Mouse (Mus musculus) stomach, embryonic 14.5 days (tissue): ENCODE data around the gene 1700007K13Rik. TPM values are rescaled to one million over a fixed set of nuclear protein-coding genes. Genes with fewer than 3 reads are reported as not detected.
"Not testable (repeated sequence)": the region's sequence is repeated elsewhere in the genome, so short reads cannot be mapped to it uniquely, and the experiment has no call there.

Experiments used
- ATAC-seq: fragments of 200-750 bp; cut with Nextera tagmentation; 2 replicates; pipeline ENCODE4 v1.8.0; 2017; ENCODE audit warnings: low read depth, moderate TSS enrichment; ENCODE audit not compliant: insufficient number of reproducible peaks, insufficient read depth, low FRiP score
- H3K27ac ChIP-seq: fragments of 300-500 bp; sonication (generic); 2 replicates; pipeline ENCODE4 v1.5.1; 2014; ENCODE audit warnings: mild to moderate bottlenecking, low read length, moderate library complexity, mixed read lengths
- H3K27me3 ChIP-seq: fragments of 300-500 bp; sonication (generic); 2 replicates; pipeline ENCODE4 v1.6.1; 2014; ENCODE audit warnings: low read length, control low read depth, mixed read lengths; ENCODE audit not compliant: control insufficient read depth, insufficient read depth
- H3K36me3 ChIP-seq: fragments of 300-500 bp; sonication (generic); 2 replicates; pipeline ENCODE4 v1.6.1; 2014; ENCODE audit warnings: mild to moderate bottlenecking, control low read depth, low read length, moderate library complexity, mixed read lengths; ENCODE audit not compliant: control insufficient read depth, insufficient read depth
- H3K4me1 ChIP-seq: fragments of 300-500 bp; sonication (generic); 2 replicates; pipeline ENCODE4 v1.6.1; 2014; ENCODE audit warnings: low read length, control low read depth, mixed read lengths; ENCODE audit not compliant: control insufficient read depth, insufficient read depth
- H3K4me2 ChIP-seq: fragments of 300-500 bp; sonication (generic); replicated peaks from 2 replicates; pipeline ENCODE4 v1.6.1; 2014; ENCODE audit warnings: low read depth, low read length, control low read depth
- H3K4me3 ChIP-seq: fragments of 300-500 bp; sonication (generic); 2 replicates; pipeline ENCODE4 v1.5.1; 2014; ENCODE audit warnings: low read depth, low read length, control low read depth
- H3K9ac ChIP-seq: fragments of 300-500 bp; sonication (generic); replicated peaks from 2 replicates; pipeline ENCODE4 v1.6.1; 2014; ENCODE audit warnings: low read depth, mild to moderate bottlenecking, control low read depth, low read length, moderate library complexity, mixed read lengths
- H3K9me3 ChIP-seq: fragments of 300-500 bp; sonication (generic); 2 replicates; pipeline ENCODE4 v1.6.1; 2016; ENCODE audit warnings: low read depth, low read length, control low read depth; ENCODE audit not compliant: control insufficient read depth
- WGBS: fragments of 180-500 bp; shearing (Covaris S2); extraction: QIAGEN DNeasy Blood & Tissue Kit; methylation state at CpG from one replicate; pipeline ENCODE4 v1.1.7; 2014; 5-methylcytosine and 5-hydroxymethylcytosine counted together
- polyA plus RNA-seq: library from polyadenylated mRNA; unstranded; fragments of >200 nt; fragmentation: Nextera tagmentation; extraction: Ambion mirVana; gene quantifications from 2 replicates; pipeline ENCODE4 v1.2.1, GENCODE M21; 2014

The 1700007K13Rik gene
- polyA plus RNA-seq, 1 experiment from 2014 or later: 1.4 TPM

DNA sequence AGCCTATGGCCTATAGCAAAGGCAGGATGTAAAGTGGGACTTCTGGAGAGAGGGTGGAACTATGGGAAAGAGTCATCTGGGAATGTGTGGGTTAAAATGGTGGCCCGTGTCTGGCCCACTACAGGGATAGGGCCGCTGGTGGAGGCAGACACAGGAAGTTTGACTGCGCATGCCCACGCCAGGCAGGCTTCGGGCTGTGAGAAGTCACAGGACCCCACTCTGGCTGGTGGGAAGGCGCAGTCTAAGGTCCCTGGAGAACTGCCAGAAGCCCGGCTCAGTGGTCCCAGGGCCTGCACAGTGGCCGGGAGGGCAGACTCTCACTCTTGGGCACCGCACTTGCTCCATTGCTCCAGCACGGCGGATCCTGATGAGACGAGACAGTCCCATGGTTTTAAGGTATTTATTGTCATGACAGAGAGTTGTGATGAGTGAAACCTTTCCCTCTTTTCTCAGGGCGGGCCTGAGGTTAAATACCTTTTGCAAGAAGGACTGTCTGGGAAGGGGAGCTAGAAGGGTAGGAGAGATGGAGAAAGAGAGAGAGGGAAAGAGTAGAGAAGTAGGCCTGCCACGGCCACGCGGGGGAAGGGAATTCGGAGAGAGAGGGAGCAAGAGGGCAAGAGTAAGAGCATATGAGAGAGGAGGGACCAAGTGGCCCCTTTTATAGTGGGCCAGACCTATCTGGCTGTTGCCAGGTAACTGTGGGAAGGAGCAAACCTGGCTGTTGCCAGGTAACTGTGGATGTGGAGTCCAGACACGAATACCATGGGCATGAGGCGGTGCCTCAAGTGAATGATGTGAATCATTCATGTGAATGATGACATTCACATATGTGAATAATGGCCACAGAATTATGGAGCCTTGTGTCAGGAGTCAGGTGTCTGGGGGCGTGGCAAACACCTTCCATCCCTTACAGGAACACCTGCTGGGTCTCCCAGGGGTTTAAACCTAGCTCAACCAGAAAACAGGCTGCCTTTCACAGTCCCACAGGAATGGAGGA is 13.4 kb upstream of the 1700007K13Rik start:
- H3K9ac ChIP-seq: no peak overlapping the region
- no peak overlapping the region; the same call in 1 of the 2 replicates for H3K27ac ChIP-seq
- no peaks in the 10 kb centered on the region for H3K36me3 ChIP-seq
- no peaks in the 10 kb centered on the region for H3K9me3 ChIP-seq
- no peak overlapping the region for H3K4me3 ChIP-seq
- WGBS: 67% methylated on average over 20 of the region's 20 CpGs
- ATAC-seq: no peak
- no peaks in the 10 kb centered on the region for H3K27me3 ChIP-seq
- H3K4me1 ChIP-seq: 0 out of 2 replicates have a peak, but pooled peaks cover 3% of the 10 kb centered on the region
- H3K4me2 ChIP-seq: 0 out of 2 replicates have a peak overlapping the region, but pooled peaks have one; percentile 20

DNA sequence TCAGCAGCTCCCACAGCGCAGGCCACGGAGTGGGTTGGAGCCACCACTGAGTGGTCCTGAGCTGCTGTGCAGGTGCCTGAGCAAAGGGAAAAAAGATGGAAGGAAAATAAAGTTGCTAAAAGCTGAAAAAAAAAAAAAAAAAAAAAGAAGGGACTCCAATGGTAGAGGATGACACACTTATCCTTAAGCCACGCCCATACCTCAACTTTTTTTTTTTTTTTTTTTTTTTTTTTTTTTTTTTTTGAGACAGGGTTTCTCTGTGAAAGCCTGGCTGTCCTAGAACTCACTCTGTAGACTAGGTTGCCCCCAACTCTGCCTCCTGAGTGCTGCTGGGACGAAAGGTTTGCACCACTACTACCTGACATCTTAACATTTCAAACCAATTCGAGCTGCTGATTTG is 11.9 kb upstream of the 1700007K13Rik start:
- H3K27me3 ChIP-seq, H3K9ac ChIP-seq, H3K4me2 ChIP-seq, H3K9me3 ChIP-seq, H3K4me3 ChIP-seq, H3K4me1 ChIP-seq, H3K27ac ChIP-seq, H3K36me3 ChIP-seq, ATAC-seq: not testable (repeated sequence)
- WGBS: 90% methylated on average over 5 of the region's 5 CpGs

- not testable (repeated sequence) for H3K27ac ChIP-seq, H3K4me2 ChIP-seq, H3K27me3 ChIP-seq, H3K9me3 ChIP-seq, H3K9ac ChIP-seq, ATAC-seq, H3K4me1 ChIP-seq, H3K4me3 ChIP-seq
- WGBS: 95% methylated on average over 8 of the region's 8 CpGs
- H3K36me3 ChIP-seq: peaks cover 24% of the 10 kb centered on the region
These were observed 5.9 kb upstream of the 1700007K13Rik start for GRCm38 (mm10) chr2:28472011-28472410.

GRCm38 (mm10) chr2:28470591-28470990 is 4.5 kb upstream of the 1700007K13Rik start:
- H3K4me3 ChIP-seq: no peak overlapping the region
- peaks cover 24% of the 10 kb centered on the region for H3K36me3 ChIP-seq
- no peak overlapping the region for H3K27ac ChIP-seq
- peaks cover 5% of the 10 kb centered on the region; the same call in 1 of the 2 replicates for H3K9me3 ChIP-seq
- ATAC-seq: no peak
- no peaks in the 10 kb centered on the region for H3K27me3 ChIP-seq
- H3K4me1 ChIP-seq: 0 out of 2 replicates have a peak, but pooled peaks cover 9% of the 10 kb centered on the region
- H3K9ac ChIP-seq: no peak overlapping the region
- H3K4me2 ChIP-seq: no peak overlapping the region
- WGBS: 88% methylated on average over 2 of the region's 2 CpGs

DNA sequence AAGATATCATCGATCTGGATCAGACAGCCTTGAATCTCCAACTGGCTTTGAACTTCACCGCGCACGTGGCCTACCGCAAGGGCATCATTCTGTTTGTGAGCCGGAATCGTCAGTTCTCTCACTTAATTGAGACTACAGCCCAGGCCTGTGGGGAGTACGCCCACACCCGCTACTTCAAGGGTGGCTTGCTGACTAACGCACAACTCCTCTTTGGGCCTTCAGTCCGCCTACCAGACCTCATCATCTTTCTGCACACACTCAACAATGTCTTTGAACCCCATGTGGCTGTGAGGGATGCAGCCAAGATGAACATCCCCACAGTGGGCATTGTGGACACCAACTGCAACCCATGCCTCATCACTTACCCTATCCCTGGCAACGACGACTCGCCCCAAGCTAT is 3.3 kb upstream of the 1700007K13Rik start:
- H3K27me3 ChIP-seq: no peaks in the 10 kb centered on the region
- no peak overlapping the region for H3K4me2 ChIP-seq
- H3K36me3 ChIP-seq: peaks cover 24% of the 10 kb centered on the region
- no peak overlapping the region for H3K27ac ChIP-seq
- H3K9me3 ChIP-seq: peaks cover 5% of the 10 kb centered on the region; the same call in 1 of the 2 replicates
- 0 out of 2 replicates have a peak, but pooled peaks cover 9% of the 10 kb centered on the region for H3K4me1 ChIP-seq
- H3K9ac ChIP-seq: no peak overlapping the region
- H3K4me3 ChIP-seq: no peak overlapping the region
- WGBS: 95% methylated on average over 14 of the region's 14 CpGs
- ATAC-seq: no peak

DNA sequence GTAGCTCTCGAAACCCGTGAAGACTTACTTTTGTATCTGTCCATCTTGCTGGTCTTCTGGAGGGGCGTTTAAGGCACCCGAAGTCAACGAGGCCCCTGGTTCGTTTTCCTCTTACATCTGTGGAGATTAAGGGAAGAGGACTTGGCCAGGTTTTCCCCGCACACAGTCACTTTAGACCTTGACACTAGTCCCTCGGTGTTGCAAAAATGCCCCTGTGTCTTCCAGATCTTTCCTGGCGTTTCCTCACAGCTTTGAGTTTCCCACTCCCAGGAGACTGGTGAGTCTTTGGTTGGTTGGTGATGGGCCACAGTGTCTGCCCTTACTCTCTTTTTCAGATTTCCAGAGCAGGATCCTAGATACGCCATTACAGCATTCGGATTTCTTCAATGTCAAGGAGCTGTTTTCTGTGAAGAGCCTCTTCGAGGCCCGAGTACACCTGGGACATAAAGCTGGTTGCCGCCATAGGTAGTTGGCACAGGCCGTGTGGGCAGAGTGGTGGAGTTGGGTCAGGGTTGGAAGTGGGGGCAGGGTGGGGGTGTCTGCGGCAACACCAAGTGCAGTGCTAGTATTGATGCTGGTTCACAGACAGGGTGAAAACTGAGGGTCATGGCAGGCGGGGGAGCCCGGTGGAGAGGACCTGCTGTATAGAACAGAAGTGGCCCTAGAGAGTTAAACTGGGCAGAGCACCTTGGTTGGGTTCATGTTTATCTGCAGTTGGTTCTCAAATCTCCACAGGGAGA is 2.5 kb upstream of the 1700007K13Rik start:
- Histone ChIP-seq H3K4me1 (0 out of 2 replicates have a peak, but pooled peaks cover 9% of the 10 kb centered on the region), H3K4me2 (peak overlapping the region; percentile 80), H3K4me3 (peak overlapping the region; percentile 98), H3K27ac (no peak overlapping the region; the same call in 1 of the 2 replicates), H3K36me3 (peaks cover 24% of the 10 kb centered on the region), H3K27me3 (no peaks in the 10 kb centered on the region), H3K9me3 (peaks cover 5% of the 10 kb centered on the region; the same call in 1 of the 2 replicates), H3K9ac (peak overlapping the region; percentile 95)
- ATAC-seq: no peak
- WGBS: 54% methylated on average over 18 of the region's 18 CpGs

- peaks cover 3% of the 10 kb centered on the region; the same call in 1 of the 2 replicates for H3K9me3 ChIP-seq
- H3K27ac ChIP-seq: no peak within 1 kb of the TSS; the same call in 1 of the 2 replicates
- peak; percentile 90 for ATAC-seq
- peak within 1 kb of the TSS; percentile 95 for H3K9ac ChIP-seq
- H3K27me3 ChIP-seq: no peaks in the 10 kb centered on the region
- WGBS: under 1% methylated on average over 52 of the region's 52 CpGs
- peak within 1 kb of the TSS; percentile 98 for H3K4me3 ChIP-seq
- peaks cover 24% of the 10 kb centered on the region for H3K36me3 ChIP-seq
- 0 out of 2 replicates have a peak, but pooled peaks cover 9% of the 10 kb centered on the region for H3K4me1 ChIP-seq
- peak within 1 kb of the TSS; percentile 80 for H3K4me2 ChIP-seq
These were observed 1.8 kb upstream of the 1700007K13Rik start, which contains the start of gene Mrps2 for GRCm38 (mm10) chr2:28467860-28468485. Gene Mrps2, plus strand, starts transcription at chr2:28468066.

DNA sequence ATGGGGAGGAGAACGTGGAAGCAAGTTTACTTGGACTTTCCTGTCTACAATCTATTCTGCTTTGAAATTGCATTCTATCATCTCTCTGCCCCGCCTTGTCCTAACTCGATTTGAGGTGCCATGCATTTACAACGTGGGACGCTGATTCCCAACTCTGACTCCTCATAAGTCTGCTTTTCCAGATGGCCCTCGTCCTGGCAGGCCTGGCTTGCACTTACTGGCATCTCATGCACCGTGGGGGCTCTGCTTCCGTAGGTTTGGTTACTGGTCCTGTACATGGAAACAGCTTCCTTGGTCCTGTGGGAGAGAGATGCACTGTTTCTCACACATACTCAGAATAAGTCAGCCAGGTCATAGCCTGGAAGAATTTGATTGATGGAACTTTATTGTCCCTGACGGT is 1.2 kb downstream of the 1700007K13Rik start:
- WGBS: 79% methylated on average over 9 of the region's 9 CpGs
- no peak overlapping the region for H3K27ac ChIP-seq
- ATAC-seq: no peak
- H3K27me3 ChIP-seq: no peaks in the 10 kb centered on the region
- H3K9ac ChIP-seq: no peak overlapping the region
- 0 out of 2 replicates have a peak, but pooled peaks cover 9% of the 10 kb centered on the region for H3K4me1 ChIP-seq
- H3K36me3 ChIP-seq: peaks cover 10% of the 10 kb centered on the region
- H3K9me3 ChIP-seq: no peaks in the 10 kb centered on the region
- H3K4me3 ChIP-seq: no peak overlapping the region
- no peak overlapping the region for H3K4me2 ChIP-seq
